Mouse (Mus musculus): Measurements from ENCODE around the gene Traf3ip1. TPM values are rescaled to one million over a fixed set of nuclear protein-coding genes. Genes with fewer than 3 reads are reported as not detected.

The Traf3ip1 gene
- total RNA-seq (2021) = 1 to 10 TPM; 3.3 to 4.1 TPM
- long read RNA-seq, experiment 1, partial matches to known transcripts = 1 of 1 reads
- long read RNA-seq, experiment 1, other reads (novel, unspliced or antisense) = 0 of 1 reads
- long read RNA-seq, experiment 2 = 0 reads

DNA sequence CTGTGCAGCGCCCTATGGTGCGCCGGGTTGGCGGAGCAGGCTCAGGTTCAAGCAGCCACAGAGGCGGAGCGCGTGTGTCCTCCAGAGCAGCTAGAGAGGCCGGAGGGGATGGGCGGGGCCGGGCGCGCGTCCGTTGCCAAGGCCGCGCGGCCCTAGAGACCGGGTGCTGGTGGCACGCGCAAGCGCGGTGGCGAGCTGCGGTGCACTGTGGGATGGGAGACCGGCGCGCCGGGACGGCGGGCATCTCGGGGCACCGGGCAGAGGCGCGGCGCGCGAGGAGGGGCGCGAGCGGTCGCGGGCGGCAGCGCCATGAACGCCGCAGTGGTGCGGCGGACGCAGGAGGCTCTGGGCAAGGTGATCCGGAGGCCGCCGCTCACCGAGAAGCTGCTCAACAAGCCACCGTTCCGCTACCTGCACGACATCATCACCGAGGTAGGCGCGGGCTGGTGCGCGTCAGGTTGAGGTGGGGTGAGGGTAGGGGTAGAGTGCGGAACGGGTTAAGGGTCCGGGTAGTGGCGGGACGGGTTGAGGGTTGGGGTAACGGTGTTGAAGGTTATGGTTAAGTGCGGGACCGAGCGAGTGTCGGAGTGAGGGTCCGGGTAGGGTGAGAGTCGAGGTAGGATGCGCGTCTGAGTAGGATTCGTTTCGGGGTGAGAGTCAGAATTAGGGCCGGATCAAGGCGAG, at the start of gene Traf3ip1:
Gene Traf3ip1 (plus strand): TSS at position 191 of the 684 bp plus-strand sequence.
- intact Hi-C loops (cut with DNase I) = no loop called here
- DNase-seq = peak; percentile 97
- H3K4me3 ChIP-seq = peak within 1 kb of the TSS; percentile 99
- H3K27ac ChIP-seq = peak within 1 kb of the TSS; percentile 83
- TF ChIP-seq CTCF (IDR thresholded peaks at IDR 0.05) = no peak

DNA sequence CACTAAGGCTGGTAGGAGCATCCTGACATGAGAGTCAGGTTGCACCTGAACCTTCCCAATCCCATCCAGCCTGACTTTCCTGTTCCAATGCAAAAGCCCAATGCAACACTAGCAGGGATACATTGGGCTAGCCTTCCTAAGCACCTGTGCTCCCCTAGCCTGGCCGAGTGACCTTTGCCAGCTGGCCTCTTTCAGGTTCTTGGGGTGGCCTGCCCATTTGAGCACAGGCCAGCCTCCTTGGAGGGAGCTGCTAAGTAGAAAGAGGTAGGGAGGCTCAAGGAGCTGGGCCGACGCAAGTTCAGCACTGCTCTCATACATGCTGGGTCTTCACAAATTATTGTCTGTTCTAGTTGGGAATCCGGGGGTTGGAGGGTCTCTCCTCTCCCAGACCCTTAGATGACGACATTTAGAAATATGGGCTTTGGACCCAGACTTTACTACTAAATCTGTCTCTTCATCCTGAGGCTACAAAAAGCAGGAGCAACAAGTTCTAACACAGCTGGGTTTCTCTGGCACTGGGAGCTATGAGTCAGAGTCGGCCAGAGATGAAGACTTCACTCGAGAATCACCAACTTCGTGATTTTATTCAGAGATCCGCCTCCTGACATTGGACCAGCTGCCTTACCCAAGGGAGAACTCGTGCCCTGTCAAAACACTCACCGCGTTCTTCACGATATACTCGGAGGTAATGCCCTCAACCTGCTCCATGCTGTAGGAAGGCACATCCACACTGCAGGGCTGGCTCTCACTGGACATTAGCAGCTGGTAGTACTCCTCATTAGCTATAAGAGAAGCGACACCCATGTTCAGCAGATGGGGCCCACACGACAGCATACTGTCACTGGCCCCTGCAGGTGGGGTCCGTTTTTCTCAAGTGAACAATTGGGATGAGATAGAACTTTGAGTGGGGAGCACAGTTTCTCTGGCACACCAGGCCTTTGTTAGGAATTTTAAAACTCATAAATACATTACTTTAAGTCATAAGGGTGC, 49.3 kb upstream of the Traf3ip1 start:
- intact Hi-C loops (cut with DNase I) = no loop called here
- peak; percentile 57 for DNase-seq
- no peak for TF ChIP-seq CTCF (IDR thresholded peaks at IDR 0.05)
- H3K27ac ChIP-seq = peak overlapping the region; percentile 86
- peak overlapping the region; percentile 43 for H3K4me3 ChIP-seq

DNA sequence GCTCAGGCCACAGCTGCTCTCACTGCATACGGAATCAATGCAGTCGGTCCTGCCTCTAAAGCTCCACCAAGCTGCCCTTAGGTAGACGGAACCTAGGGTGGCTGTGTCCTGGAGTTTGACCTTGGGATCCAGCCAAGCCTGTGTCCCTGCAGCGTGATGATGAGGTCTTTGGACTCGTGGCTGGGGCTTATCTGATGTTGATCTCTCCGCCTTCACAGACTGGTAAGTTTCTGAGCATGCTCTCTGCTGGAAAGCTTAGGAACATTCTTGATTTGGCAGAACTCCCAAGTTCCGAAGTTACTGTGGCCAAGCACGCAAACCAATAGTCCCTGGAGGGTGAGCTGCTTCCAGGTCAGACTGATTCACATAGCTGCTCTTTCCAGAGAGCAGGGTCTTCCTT, 48.4 kb upstream of the Traf3ip1 start:
- peak; percentile 81 for DNase-seq
- Histone ChIP-seq H3K4me3 (peak overlapping the region; percentile 43), H3K27ac (peak overlapping the region; percentile 86)
- no peak for TF ChIP-seq CTCF (IDR thresholded peaks at IDR 0.05)
- intact Hi-C loops (cut with DNase I) = no loop called here

DNA sequence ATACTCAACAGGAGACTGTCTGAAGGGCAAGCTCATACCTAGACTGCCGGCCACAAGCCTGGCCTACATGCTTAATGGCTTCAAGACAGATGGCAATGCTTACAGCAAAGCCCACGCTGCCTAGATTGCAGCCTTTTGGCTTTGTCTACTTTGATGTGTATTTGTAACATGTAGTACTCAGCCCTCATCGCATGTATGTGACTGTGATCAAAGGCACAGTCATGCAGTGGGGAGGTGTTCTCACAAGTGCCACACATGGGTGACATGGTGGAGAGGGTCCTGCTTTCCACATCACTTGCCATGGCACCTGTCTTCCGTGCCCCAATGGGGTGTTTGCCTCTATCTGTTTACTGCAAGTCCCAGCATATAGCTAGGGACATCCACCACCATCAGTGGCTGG, 47.9 kb upstream of the Traf3ip1 start:
- no peak for TF ChIP-seq CTCF (IDR thresholded peaks at IDR 0.05)
- Histone ChIP-seq H3K27ac (peak overlapping the region; percentile 86), H3K4me3 (peak overlapping the region; percentile 15)
- DNase-seq = no peak
- intact Hi-C loops (cut with DNase I) = no loop called here

DNA sequence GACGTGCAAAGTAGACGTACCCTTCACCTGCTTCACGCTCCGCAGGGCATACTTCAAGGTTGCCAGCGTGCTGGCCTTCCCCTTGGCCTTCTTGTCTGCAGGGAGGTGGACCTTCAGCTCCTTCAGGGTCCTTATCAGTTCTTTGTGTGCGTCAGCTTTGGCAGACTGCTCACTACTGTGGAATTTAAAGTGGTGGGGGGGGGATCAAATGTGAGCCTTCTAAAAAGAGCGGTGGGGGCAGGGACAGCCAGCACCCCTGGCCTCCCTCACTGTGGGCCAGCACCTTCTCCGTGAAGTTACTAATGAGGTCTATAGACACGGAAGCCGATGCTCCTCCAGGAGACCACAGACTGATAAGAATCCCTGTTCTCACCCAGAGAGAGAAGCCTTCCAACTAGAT, 45.8 kb upstream of the Traf3ip1 start:
- H3K4me3 ChIP-seq = no peak overlapping the region
- intact Hi-C loops (cut with DNase I) = no loop called here
- H3K27ac ChIP-seq = no peak overlapping the region
- peak; percentile 9 for DNase-seq
- TF ChIP-seq CTCF (IDR thresholded peaks at IDR 0.05) = no peak

DNA sequence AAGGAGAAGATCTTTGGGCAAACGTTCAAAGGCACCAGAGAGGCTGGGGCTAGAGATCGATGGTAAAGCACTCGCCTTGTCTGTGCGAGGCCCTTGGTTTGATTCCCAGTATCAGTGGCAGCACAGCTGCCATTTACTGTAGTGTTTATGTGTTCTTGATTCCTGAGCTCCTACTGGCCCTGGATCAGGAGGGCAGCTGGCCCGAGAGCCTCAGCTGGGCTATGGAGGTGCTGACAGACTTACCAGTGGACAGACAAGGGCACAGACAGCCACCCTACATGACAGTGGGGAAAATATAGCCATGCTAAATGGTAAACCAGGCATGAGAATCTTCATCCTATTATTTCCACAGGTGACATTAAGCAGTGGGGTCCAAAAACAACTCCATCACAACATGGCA, 43.6 kb upstream of the Traf3ip1 start:
- peak; percentile 86 for DNase-seq
- Histone ChIP-seq H3K27ac (peak overlapping the region; percentile 41), H3K4me3 (no peak overlapping the region)
- TF ChIP-seq CTCF (IDR thresholded peaks at IDR 0.05) = no peak
- intact Hi-C loops (cut with DNase I) = no loop called here

DNA sequence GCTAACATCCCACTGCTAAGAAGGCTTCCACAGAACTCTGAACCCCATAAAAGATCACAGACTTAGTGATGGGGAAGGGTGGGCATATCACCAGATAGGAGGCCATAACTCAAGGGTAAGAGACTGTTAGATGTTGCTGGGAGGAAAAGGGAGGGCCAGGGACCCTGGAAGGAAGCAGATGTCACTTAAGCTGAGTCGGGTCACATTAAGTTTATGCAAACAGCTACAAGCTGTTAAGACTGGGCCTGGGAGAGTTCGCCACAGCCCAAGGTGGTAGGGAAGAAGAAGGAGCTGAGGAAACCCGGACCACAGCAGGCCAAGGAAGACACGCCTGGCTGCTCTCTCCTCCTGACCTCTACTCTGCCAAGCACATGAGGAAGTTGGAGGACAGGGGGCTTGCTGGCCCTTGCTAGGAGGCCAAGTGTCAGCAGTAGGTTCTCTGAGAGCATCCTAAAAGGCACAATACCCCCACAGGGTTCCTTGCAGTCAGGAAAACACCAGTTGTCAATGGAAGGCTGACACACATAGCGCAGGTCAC, 42.8 kb upstream of the Traf3ip1 start:
- peak; percentile 10 for DNase-seq
- Histone ChIP-seq H3K4me3 (no peak overlapping the region), H3K27ac (peak overlapping the region; percentile 41; the same call in 1 of the 2 replicates)
- TF ChIP-seq CTCF (IDR thresholded peaks at IDR 0.05) = no peak
- intact Hi-C loops (cut with DNase I) = no loop called here

DNA sequence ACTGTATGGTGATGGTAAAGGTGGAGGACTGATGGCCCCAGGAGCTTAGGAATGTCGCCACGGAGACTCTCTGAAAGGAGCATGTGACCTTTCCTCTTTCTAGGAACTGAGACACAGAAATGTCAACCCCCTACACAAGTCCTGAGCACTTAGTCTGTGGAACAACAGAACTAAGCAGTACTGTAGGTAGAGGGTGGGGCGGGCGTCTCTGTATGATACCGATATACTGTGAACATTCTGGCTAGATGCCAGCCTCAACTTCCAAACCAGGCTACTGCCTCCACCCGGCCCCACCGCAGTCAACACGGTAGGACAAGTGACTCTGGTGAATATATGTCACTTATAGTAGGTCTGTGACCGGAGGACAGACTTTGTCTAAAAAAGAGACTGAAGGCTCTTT, 40.5 kb upstream of the Traf3ip1 start:
- Histone ChIP-seq H3K27ac (no peak overlapping the region), H3K4me3 (no peak overlapping the region)
- intact Hi-C loops (cut with DNase I) = no loop called here
- TF ChIP-seq CTCF (IDR thresholded peaks at IDR 0.05) = no peak
- DNase-seq = no peak

DNA sequence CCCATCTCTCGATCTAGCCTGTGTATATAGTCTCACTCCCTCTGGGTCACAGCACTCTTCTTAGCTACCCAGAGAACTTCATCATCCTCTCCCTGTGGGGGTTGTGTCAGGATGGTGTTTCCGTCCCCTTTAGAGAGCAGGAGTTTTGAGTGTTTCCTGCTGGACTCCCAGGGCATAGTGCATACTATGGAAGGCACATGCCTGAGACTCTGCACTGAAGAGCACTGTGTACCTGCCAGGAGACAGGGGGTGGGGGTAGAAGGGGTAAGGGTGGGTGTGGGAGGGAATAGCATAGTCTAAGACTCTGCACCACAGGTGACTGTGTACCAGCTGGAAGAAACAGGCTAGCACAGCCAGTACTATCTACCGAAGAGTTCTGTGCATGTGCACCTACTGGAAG, 40.1 kb upstream of the Traf3ip1 start:
- no peak for DNase-seq
- peak overlapping the region; percentile 98; the same call in 1 of the 2 replicates for H3K27ac ChIP-seq
- intact Hi-C loops (cut with DNase I) = no loop called here

DNA sequence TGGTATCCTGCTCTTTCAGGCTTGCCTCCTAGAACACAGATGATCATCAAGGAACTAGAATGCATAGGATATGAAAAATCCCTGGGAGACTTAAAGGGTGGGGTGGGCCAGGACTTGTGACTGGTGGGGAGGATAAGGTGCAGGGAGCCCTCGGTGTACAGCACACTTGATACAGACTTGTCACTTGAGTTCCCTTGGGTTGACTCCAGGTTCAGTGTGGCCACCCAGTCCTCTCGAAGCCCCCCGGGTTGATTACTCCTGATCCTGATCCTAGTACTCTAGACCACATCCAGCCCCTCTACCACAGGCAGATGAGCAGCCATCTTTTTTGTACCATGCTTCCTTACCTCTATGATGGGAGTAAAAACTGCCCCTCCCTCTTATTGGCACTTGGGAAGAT, 39.5 kb upstream of the Traf3ip1 start:
- no peak for DNase-seq
- Histone ChIP-seq H3K4me3 (no peak overlapping the region), H3K27ac (peak overlapping the region; percentile 98)
- TF ChIP-seq CTCF (IDR thresholded peaks at IDR 0.05) = no peak
- intact Hi-C loops (cut with DNase I) = no loop called here

More for the DNA sequence above, 40.1 kb upstream of the Traf3ip1 start:
- TF ChIP-seq CTCF (IDR thresholded peaks at IDR 0.05) = no peak
- H3K4me3 ChIP-seq = no peak overlapping the region

DNA sequence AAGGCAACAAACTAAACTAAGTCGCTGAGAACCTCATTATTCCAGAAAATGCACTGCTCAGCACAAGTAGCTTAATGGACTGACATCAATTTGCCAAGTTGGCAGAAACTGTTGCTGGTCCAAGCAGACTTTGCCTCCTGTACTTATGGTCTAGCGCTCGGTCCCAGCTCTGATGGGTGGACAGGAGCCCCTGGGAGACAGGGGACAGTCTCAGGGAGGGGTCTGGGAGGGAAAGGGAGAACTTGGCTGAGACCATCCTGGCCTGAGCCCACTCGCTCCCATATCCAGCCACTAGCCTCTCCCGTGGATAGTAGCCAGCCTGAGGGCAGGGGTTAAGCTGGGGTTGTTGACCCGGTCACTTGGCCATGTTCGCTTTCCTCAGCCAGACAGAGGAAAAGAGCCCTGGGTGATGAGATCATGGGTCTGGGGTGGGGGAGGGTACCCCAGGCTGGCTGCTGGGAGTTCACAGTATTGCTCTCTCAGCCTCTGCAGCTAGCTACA, 38.7 kb upstream of the Traf3ip1 start:
- peak; percentile 77 for DNase-seq
- Histone ChIP-seq H3K4me3 (peak overlapping the region; percentile 87), H3K27ac (peak overlapping the region; percentile 98)
- no peak for TF ChIP-seq CTCF (IDR thresholded peaks at IDR 0.05)
- intact Hi-C loops (cut with DNase I) = no loop called here

DNA sequence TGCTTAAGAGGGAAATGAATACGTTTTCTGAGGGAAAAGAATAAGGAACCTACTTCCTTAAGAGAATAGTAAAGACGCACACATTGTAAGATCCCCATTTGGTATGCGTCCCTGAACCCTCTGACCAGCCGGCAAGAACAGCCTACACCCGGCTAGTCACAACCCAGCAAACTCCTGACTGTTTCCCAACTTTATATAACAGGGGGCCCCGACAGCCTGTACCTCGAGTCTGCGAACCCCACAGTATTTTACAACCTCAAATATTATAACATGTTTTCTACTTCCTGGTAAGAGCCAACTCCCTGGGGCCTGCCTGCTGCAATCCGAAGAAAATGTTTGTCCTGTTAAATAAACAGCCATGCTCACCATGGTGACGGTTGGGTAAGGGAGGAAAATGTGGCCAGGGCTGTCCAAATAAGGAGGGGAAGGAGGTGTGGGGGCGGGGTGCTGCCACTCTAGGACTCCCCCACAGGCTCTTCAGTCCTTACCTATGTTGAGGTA, 38.1 kb upstream of the Traf3ip1 start:
- H3K4me3 ChIP-seq = peak overlapping the region; percentile 87
- no peak for TF ChIP-seq CTCF (IDR thresholded peaks at IDR 0.05)
- H3K27ac ChIP-seq = peak overlapping the region; percentile 98
- peak; percentile 77 for DNase-seq
- intact Hi-C loops (cut with DNase I) = no loop called here
